Mouse (Mus musculus) stomach, postnatal 0 days (tissue): ENCODE measurements at regions not wholly inside any gene's neighbourhood (a gene's known extent, or its start where the extent isn't known, plus 50 kb on each side); places are given as distances from the start of the nearest gene placed in this dataset.

Source experiments
- CTCF ChIP-seq: IDR thresholded peaks from 2 replicates; pipeline ENCODE4 v1.5.1; 2016; ENCODE audit warnings: antibody characterized with exemption, low read depth, mild to moderate bottlenecking, moderate library complexity
- EP300 ChIP-seq: optimal IDR thresholded peaks from 2 replicates; pipeline ENCODE3; 2016; ENCODE audit warnings: antibody characterized with exemption

GRCm38 (mm10) chr5:64435958-64436357, 279.9 kb downstream of the Tbc1d1 start:
- TF ChIP-seq CTCF (no peak), EP300 (no peak)
